Mouse (Mus musculus) testis, adult 2 months (tissue): ENCODE measurements around the gene Lrig1. TPM values are rescaled to one million over a fixed set of nuclear protein-coding genes. Genes with fewer than 3 reads are reported as not detected.

Experiments used
- H3K27ac ChIP-seq: fragments of 200-500 bp; 2 replicates; pipeline ENCODE4 v1.5.1; 2012; ENCODE audit warnings: low read depth, low read length; ENCODE audit not compliant: control insufficient read depth, insufficient read depth
- H3K27me3 ChIP-seq: fragments of 200-500 bp; 2 replicates; pipeline ENCODE4 v1.6.1; 2012; ENCODE audit warnings: mild to moderate bottlenecking, low read length, moderate library complexity; ENCODE audit not compliant: control insufficient read depth, insufficient read depth
- H3K36me3 ChIP-seq: fragments of 200-500 bp; 2 replicates; pipeline ENCODE4 v1.6.1; 2012; ENCODE audit warnings: mild to moderate bottlenecking, low read length; ENCODE audit not compliant: control insufficient read depth, insufficient read depth
- H3K4me1 ChIP-seq: fragments of 200-500 bp; 2 replicates; pipeline ENCODE4 v1.6.1; 2012; ENCODE audit warnings: low read length; ENCODE audit not compliant: control insufficient read depth, insufficient read depth
- H3K4me3 ChIP-seq: fragments of 200-500 bp; 2 replicates; pipeline ENCODE4 v1.5.1; 2012; ENCODE audit warnings: low read depth, mild to moderate bottlenecking, low read length, moderate library complexity, mixed read lengths; ENCODE audit not compliant: control insufficient read depth
- CTCF ChIP-seq: fragments of 200-500 bp; IDR thresholded peaks from 2 replicates; pipeline ENCODE4 v1.5.1; 2012; ENCODE audit warnings: low read depth, mild to moderate bottlenecking, inconsistent platforms, low read length, moderate library complexity; ENCODE audit not compliant: control insufficient read depth, insufficient read depth, insufficient replicate concordance
- POLR2A ChIP-seq: fragments of 200-500 bp; IDR thresholded peaks from 2 replicates; pipeline ENCODE4 v1.6.1; 2012; ENCODE audit warnings: low read depth, mild to moderate bottlenecking, inconsistent platforms, low read length, moderate library complexity; ENCODE audit not compliant: control insufficient read depth
- polyA plus RNA-seq: library from polyadenylated mRNA; depleted of rRNA; stranded (reverse); fragments of >200 nt; gene quantifications from 2 replicates; pipeline ENCODE4 v1.2.3, GENCODE M21; 2012

The Lrig1 gene
- polyA plus RNA-seq, 1 experiment: 3.3 TPM

- no peak for TF ChIP-seq CTCF
- no peak for TF ChIP-seq POLR2A
- H3K27ac ChIP-seq: no peak overlapping the region
- H3K4me1 ChIP-seq: no peaks in the 10 kb centered on the region; the same call in 1 of the 2 replicates
- H3K36me3 ChIP-seq: no peaks in the 10 kb centered on the region; the same call in 1 of the 2 replicates
- H3K4me3 ChIP-seq: no peak overlapping the region
- H3K27me3 ChIP-seq: no peaks in the 10 kb centered on the region
Measured at GRCm38 (mm10) chr6:94604072-94604471, 95.9 kb downstream of the Lrig1 start.

GRCm38 (mm10) chr6:94601811-94602210 is 98.1 kb downstream of the Lrig1 start:
- H3K27ac ChIP-seq: no peak overlapping the region; the same call in 1 of the 2 replicates
- no peaks in the 10 kb centered on the region; the same call in 1 of the 2 replicates for H3K36me3 ChIP-seq

GRCm38 (mm10) chr6:94601101-94601500 is 98.9 kb downstream of the Lrig1 start:
- TF ChIP-seq CTCF (no peak), POLR2A (no peak)
- no peak overlapping the region for H3K27ac ChIP-seq

More at GRCm38 (mm10) chr6:94601811-94602210, 98.1 kb downstream of the Lrig1 start:
- TF ChIP-seq CTCF: no peak
- no peaks in the 10 kb centered on the region for H3K27me3 ChIP-seq
- no peak overlapping the region for H3K4me3 ChIP-seq
- no peaks in the 10 kb centered on the region for H3K4me1 ChIP-seq

GRCm38 (mm10) chr6:94599016-94599415 is 100.9 kb downstream of the Lrig1 start:
- Histone ChIP-seq H3K4me1 (no peaks in the 10 kb centered on the region), H3K27me3 (no peaks in the 10 kb centered on the region), H3K27ac (no peak overlapping the region), H3K36me3 (no peaks in the 10 kb centered on the region; the same call in 1 of the 2 replicates), H3K4me3 (no peak overlapping the region)
- TF ChIP-seq POLR2A: no peak
- TF ChIP-seq CTCF: no peak

More at GRCm38 (mm10) chr6:94601101-94601500, 98.9 kb downstream of the Lrig1 start:
- no peak overlapping the region for H3K4me3 ChIP-seq
- H3K36me3 ChIP-seq: no peaks in the 10 kb centered on the region; the same call in 1 of the 2 replicates
- no peaks in the 10 kb centered on the region for H3K4me1 ChIP-seq
- no peaks in the 10 kb centered on the region for H3K27me3 ChIP-seq

GRCm38 (mm10) chr6:94598421-94598820 is 101.5 kb downstream of the Lrig1 start:
- Histone ChIP-seq H3K4me1 (no peaks in the 10 kb centered on the region), H3K27me3 (no peaks in the 10 kb centered on the region), H3K27ac (no peak overlapping the region), H3K36me3 (no peaks in the 10 kb centered on the region), H3K4me3 (no peak overlapping the region)
- TF ChIP-seq POLR2A: no peak
- TF ChIP-seq CTCF: no peak

- H3K4me1 ChIP-seq: no peaks in the 10 kb centered on the region
Measured at GRCm38 (mm10) chr6:94596761-94597485, 103.0 kb downstream of the Lrig1 start.

GRCm38 (mm10) chr6:94596051-94596760 is 103.8 kb downstream of the Lrig1 start:
- no peaks in the 10 kb centered on the region for H3K27me3 ChIP-seq
- H3K36me3 ChIP-seq: no peaks in the 10 kb centered on the region
- TF ChIP-seq CTCF: no peak
- no peak for TF ChIP-seq POLR2A
- no peak overlapping the region for H3K4me3 ChIP-seq
- no peak overlapping the region for H3K27ac ChIP-seq
- H3K4me1 ChIP-seq: no peaks in the 10 kb centered on the region

More at GRCm38 (mm10) chr6:94596761-94597485, 103.0 kb downstream of the Lrig1 start:
- no peaks in the 10 kb centered on the region for H3K27me3 ChIP-seq
- no peak overlapping the region for H3K4me3 ChIP-seq
- TF ChIP-seq POLR2A (no peak), CTCF (no peak)
- H3K36me3 ChIP-seq: no peaks in the 10 kb centered on the region
- H3K27ac ChIP-seq: no peak overlapping the region
